In genomic region chr8:86884489-86885463, GRCm38 (mm10) we compare ENCODE assay signal across 8 mouse cellular contexts. TPM values are rescaled to one million over a fixed set of nuclear protein-coding genes. Genes with fewer than 3 reads are reported as not detected.
DNase-seq lines count a peak whose midpoint lies in the region; ATAC-seq and TF ChIP-seq lines count a peak whose summit lies in the region.

N4bp1 (minus strand) TSS chr8:86885258.

- no peak for TF ChIP-seq CTCF in kidney, postnatal 0 days (IDR thresholded peaks at IDR 0.05; ENCODE audit: low read depth)

- H3ac ChIP-seq in myocyte (ENCODE audit: control insufficient read depth, insufficient read length) = peak within 1 kb of the TSS; percentile 55

- H3K27ac ChIP-seq in brown adipose tissue, adult 24 weeks (replicated peaks; ENCODE audit: low read depth, low read length) = peak within 1 kb of the TSS; percentile 67
- peak within 1 kb of the TSS; percentile 91 for H3K27ac ChIP-seq in heart, embryonic 13.5 days (replicated peaks)
- peak within 1 kb of the TSS; percentile 93 for H3K27ac ChIP-seq in kidney, postnatal 0 days
- peak within 1 kb of the TSS; percentile 72 for H3K27ac ChIP-seq in liver, embryonic 11.5 days (ENCODE audit: low read depth, low read length)

- H3K9me3 ChIP-seq in heart, embryonic 13.5 days = no peaks in the 10 kb centered on the region
- no peaks in the 10 kb centered on the region for H3K9me3 ChIP-seq in kidney, postnatal 0 days (replicated peaks; ENCODE audit: low read length)
- H3K9me3 ChIP-seq in liver, embryonic 11.5 days (ENCODE audit: control insufficient read depth, low read length) = no peaks in the 10 kb centered on the region

- H3K9ac ChIP-seq in heart, embryonic 13.5 days = peak within 1 kb of the TSS; percentile 96
- H3K9ac ChIP-seq in kidney, postnatal 0 days (ENCODE audit: low read depth, low read length) = peak within 1 kb of the TSS; percentile 94
- H3K9ac ChIP-seq in liver, embryonic 11.5 days (ENCODE audit: low read depth, low read length) = peak within 1 kb of the TSS; percentile 77

- peak; percentile 88 for TF ChIP-seq POLR2A in myocyte (IDR thresholded peaks at IDR 0.05; ENCODE audit: insufficient read length, low read depth)

- H3K4me3 ChIP-seq in brown adipose tissue, adult 24 weeks (ENCODE audit: insufficient read depth, low read depth, low read length) = peak within 1 kb of the TSS; percentile 99
- H3K4me3 ChIP-seq in heart, embryonic 13.5 days = peak within 1 kb of the TSS; percentile 95
- peak within 1 kb of the TSS; percentile 96 for H3K4me3 ChIP-seq in kidney, postnatal 0 days (replicated peaks; ENCODE audit: low read depth, low read length)
- peak within 1 kb of the TSS; percentile 79 for H3K4me3 ChIP-seq in liver, embryonic 11.5 days (ENCODE audit: low read depth, low read length)
- H3K4me3 ChIP-seq in myocyte = peak within 1 kb of the TSS; percentile 47

- H3K4me1 ChIP-seq in brown adipose tissue, adult 24 weeks (ENCODE audit: control insufficient read depth, insufficient read depth, insufficient read length, low read length) = peaks cover 43% of the 10 kb centered on the region
- H3K4me1 ChIP-seq in heart, embryonic 13.5 days = peaks cover 35% of the 10 kb centered on the region
- H3K4me1 ChIP-seq in kidney, postnatal 0 days (replicated peaks; ENCODE audit: insufficient read depth, low read length) = peaks cover 13% of the 10 kb centered on the region
- peaks cover 37% of the 10 kb centered on the region for H3K4me1 ChIP-seq in liver, embryonic 11.5 days (replicated peaks; ENCODE audit: control insufficient read depth, insufficient read depth, low read length)

- peaks cover 47% of the 10 kb centered on the region for H3K79me2 ChIP-seq in myocyte (ENCODE audit: control insufficient read depth, insufficient read depth)

- H3K27me3 ChIP-seq in heart, embryonic 13.5 days (replicated peaks) = peaks cover 10% of the 10 kb centered on the region; the same call in 1 of the 2 replicates
- no peaks in the 10 kb centered on the region for H3K27me3 ChIP-seq in kidney, postnatal 0 days (ENCODE audit: insufficient read depth, low read length)
- H3K27me3 ChIP-seq in liver, embryonic 11.5 days (replicated peaks; ENCODE audit: control insufficient read depth, insufficient read depth, low read length) = no peaks in the 10 kb centered on the region
- H3K27me3 ChIP-seq in myocyte (ENCODE audit: control insufficient read depth, insufficient read depth, insufficient read length) = no peaks in the 10 kb centered on the region

- peaks cover 4% of the 10 kb centered on the region; the same call in 1 of the 2 replicates for H3K36me3 ChIP-seq in heart, embryonic 13.5 days
- no peaks in the 10 kb centered on the region for H3K36me3 ChIP-seq in kidney, postnatal 0 days (ENCODE audit: insufficient read depth, low read length)
- H3K36me3 ChIP-seq in liver, embryonic 11.5 days (ENCODE audit: control insufficient read depth, insufficient read depth, low read length) = no peaks in the 10 kb centered on the region
- H3K36me3 ChIP-seq in myocyte (ENCODE audit: control insufficient read depth, insufficient read depth) = no peaks in the 10 kb centered on the region

- ATAC-seq in CD4-positive, CD25-positive, alpha-beta regulatory T cell, adult 4 months = peak; percentile 78
- ATAC-seq in erythroid progenitor cell, adult 5-6 weeks (replicated peaks; ENCODE audit: low FRiP score, poor library complexity, severe bottlenecking) = peak; percentile 96
- ATAC-seq in heart, embryonic 13.5 days (ENCODE audit: extremely low read depth, insufficient number of reproducible peaks, low FRiP score, low TSS enrichment) = peak; percentile 79
- peak; percentile 89 for ATAC-seq in kidney, postnatal 0 days (replicated peaks; ENCODE audit: low FRiP score, low read depth)
- ATAC-seq in liver, embryonic 11.5 days (replicated peaks; ENCODE audit: low FRiP score) = peak; percentile 90

- DNase-seq in kidney, postnatal 0 days (ENCODE audit: low spot score) = peak; percentile 94
- DNase-seq in liver, embryonic 11.5 days (ENCODE audit: low spot score) = peak; percentile 86
- peak; percentile 89 to 95 for DNase-seq in spleen, postnatal 4 days (ENCODE audit: low spot score in 2 of 2)

- peak within 1 kb of the TSS; percentile 95 for H3K4me2 ChIP-seq in heart, embryonic 13.5 days
- H3K4me2 ChIP-seq in kidney, postnatal 0 days (ENCODE audit: low read length) = peak within 1 kb of the TSS; percentile 89
- H3K4me2 ChIP-seq in liver, embryonic 11.5 days = peak within 1 kb of the TSS; percentile 95
- peak within 1 kb of the TSS; percentile 91 for H3K4me2 ChIP-seq in myocyte (ENCODE audit: low read depth)

- WGBS in heart, embryonic 13.5 days = under 1% methylated on average over 78 of the region's 119 CpGs
- WGBS in kidney, postnatal 0 days = under 1% methylated on average over 81 of the region's 119 CpGs
- under 1% methylated on average over 108 of the region's 119 CpGs for WGBS in liver, embryonic 11.5 days

TF ChIP-seq in myocyte, 11 proteins besides CTCF, POLR2A, EP300 and RAD21:
- no peak for TF ChIP-seq E2F4 (IDR thresholded peaks at IDR 0.05; ENCODE audit: insufficient read depth)
- TF ChIP-seq CEBPB (IDR thresholded peaks at IDR 0.05; ENCODE audit: insufficient read depth, poor library complexity, severe bottlenecking) = no peak
- no peak for TF ChIP-seq USF1 (IDR thresholded peaks at IDR 0.05; ENCODE audit: low read depth)
- TF ChIP-seq MAX (IDR thresholded peaks at IDR 0.05; ENCODE audit: low read depth) = no peak
- no peak for TF ChIP-seq TCF12 (IDR thresholded peaks at IDR 0.05; ENCODE audit: insufficient read depth, poor library complexity, severe bottlenecking)
- peak in 1 of 3 experiments; percentile 14 for TF ChIP-seq MYOD1 (IDR thresholded peaks at IDR 0.05; ENCODE audit: control insufficient read depth in 1 of 3, insufficient read length in 2 of 3, low read depth in 2 of 3)
- peak; percentile 61 for TF ChIP-seq POLR2AphosphoS2 (IDR thresholded peaks at IDR 0.05; ENCODE audit: insufficient read length, low read depth)
- peak; percentile 19 for TF ChIP-seq REST (IDR thresholded peaks at IDR 0.05; ENCODE audit: insufficient read depth, insufficient read length)
- no peak for TF ChIP-seq TCF3 (IDR thresholded peaks at IDR 0.05; ENCODE audit: insufficient read length, low read depth)
- peak in 1 of 3 experiments; percentile 35 for TF ChIP-seq MYOG (IDR thresholded peaks at IDR 0.05; ENCODE audit: control insufficient read depth in 1 of 3, insufficient read depth in 1 of 3, insufficient read length in 2 of 3, low read depth in 2 of 3)
- peak; percentile 32 for TF ChIP-seq SRF (IDR thresholded peaks at IDR 0.05; ENCODE audit: control insufficient read depth, insufficient read length, low read depth)

RNA-seq across cellular contexts. Expression of gene N4bp1, which starts in this region (rescaled TPM):
- 10 to 100 TPM; 10.8 to 11.9 TPM for polyA plus RNA-seq in CD4-positive, CD25-positive, alpha-beta regulatory T cell, adult 4 months (2017; shearing (Covaris generic))
- polyA plus RNA-seq in brown adipose tissue, adult 24 weeks (2012; ENCODE audit: insufficient read depth, insufficient read length, missing spikeins) = 6.3 and 7.4 TPM in 2 replicates
- total RNA-seq in erythroid progenitor cell, adult 5-6 weeks (2015; ENCODE audit: low replicate concordance) = 3.8 and 6.8 TPM in 2 replicates
- total RNA-seq in erythroid progenitor cell, adult 5-6 weeks (2017; ENCODE audit: low replicate concordance) = 3.6 and 7.3 TPM in 2 replicates
- polyA plus RNA-seq in heart, embryonic 13.5 days (2015; fragmentation: Nextera tagmentation; extraction: Ambion mirVana) = 6.2 and 6.7 TPM in 2 replicates
- polyA plus RNA-seq in kidney, postnatal 0 days (2015; fragmentation: Nextera tagmentation; extraction: Ambion mirVana) = 5.6 and 6.3 TPM in 2 replicates
- 6.6 and 7.8 TPM in 2 replicates for polyA plus RNA-seq in liver, embryonic 11.5 days (2014; fragmentation: Nextera tagmentation; extraction: Ambion mirVana)
- polyA plus RNA-seq in myocyte (2012; fragmentation: generic; extraction: Trizol) = 7.6 TPM

Comparison
In these comparisons a context has a peak if more than half of its experiments do, and no peak if none do; other contexts are left out.
1. Peak in every context shown above with its lines: DNase-seq, ATAC-seq, H3K4me3 ChIP-seq and H3K27ac ChIP-seq.
2. H3K4me3 ChIP-seq: peak in every context shown above with its lines; median percentile 99 in brown adipose tissue, adult 24 weeks; 96 in kidney, postnatal 0 days; 95 in heart, embryonic 13.5 days; 79 in liver, embryonic 11.5 days; 47 in myocyte.